Mouse (Mus musculus): Measurements from ENCODE around the gene Pms2.

- TF ChIP-seq CTCF (IDR thresholded peaks at IDR 0.05; ENCODE audit: borderline replicate concordance, extremely low read depth, insufficient read depth, insufficient read length), result no peak
- no peak for TF ChIP-seq POLR2A (IDR thresholded peaks at IDR 0.05; ENCODE audit: borderline replicate concordance, extremely low read depth, insufficient read depth, insufficient read length, poor library complexity, severe bottlenecking)
Observed at GRCm38 (mm10) chr5:143871547-143872169, 38.1 kb upstream of the Pms2 start.

All from brain, embryonic 14.5 days (tissue).